Mouse (Mus musculus) erythroblast, embryonic 14.5 days (primary cell): ENCODE measurements around the gene Hvcn1.
A peak's percentile ranks its signal among the peaks of the same experiment; 100 is the strongest.

Experiments used
- GATA1 ChIP-seq: IDR thresholded peaks from 2 replicates; pipeline ENCODE4 v1.6.1; 2012; ENCODE audit warnings: low read length, inconsistent platforms, mixed read lengths
- TAL1 ChIP-seq: IDR thresholded peaks from 3 replicates; pipeline ENCODE4 v1.6.1; 2012; ENCODE audit warnings: low read length, inconsistent platforms, mixed read lengths

- TF ChIP-seq GATA1 (0 out of 2 replicates have a peak, but pooled peaks have one; percentile 15), TAL1 (no peak)
These were observed 57.6 kb downstream of the Hvcn1 start, which contains the start of gene Tctn1 for GRCm38 (mm10) chr5:122263933-122264905.
